In the genomic region with DNA sequence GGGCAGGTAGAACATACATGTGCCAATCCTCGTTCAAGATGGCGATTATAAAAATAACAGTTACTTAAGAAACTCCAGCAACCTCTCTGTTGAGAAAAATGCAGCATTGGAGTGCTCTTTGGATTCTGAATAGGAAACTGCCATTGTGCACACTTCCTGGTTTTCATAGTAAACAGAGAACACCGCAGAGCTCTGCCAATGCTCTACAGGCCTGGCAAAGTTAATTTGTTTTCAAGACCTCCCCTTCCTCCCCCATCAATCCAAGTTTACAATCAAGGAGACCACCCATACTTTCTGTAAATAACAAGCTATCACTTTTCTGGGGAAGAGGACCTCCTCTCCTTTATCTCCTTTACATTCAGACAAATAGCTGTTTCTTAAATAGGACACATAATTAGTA, we compare ENCODE assay signal across 19 mouse cellular contexts.
"Had no signal": no experiment of that assay in that cellular context is flagged by ENCODE, and none has a peak within 500 bp of the region (broad histone marks: within the 10 kb centered on the region; RNA-seq: fewer than 3 reads in every experiment).

No protein-coding gene starts in this region.

- H3K4me1 ChIP-seq: liver, embryonic 13.5 days had no signal

- ATAC-seq: midbrain, embryonic 15.5 days had no signal

- H3K36me3 ChIP-seq: liver, embryonic 13.5 days; midbrain, embryonic 12.5 days; midbrain, embryonic 15.5 days; neural tube, embryonic 12.5 days; neural tube, embryonic 15.5 days had no signal

- DNase-seq: kidney, adult 18-20 months; kidney, adult 9 months; kidney, postnatal 10 days; kidney, postnatal 36 days; layer of hippocampus, postnatal 36 days; liver, embryonic 13.5 days; right cerebral cortex, adult 18-20 months; right cerebral cortex, postnatal 14 days; right cerebral cortex, postnatal 4 days; thymus, adult 2 months; thymus, postnatal 14 days; thymus, postnatal 4 days had no signal

- H3K27ac ChIP-seq: left cerebral cortex, adult 2 months; liver, embryonic 13.5 days; macrophage; midbrain, embryonic 12.5 days; midbrain, embryonic 15.5 days; neural tube, embryonic 12.5 days; stomach, postnatal 0 days had no signal

- H3K27me3 ChIP-seq: liver, embryonic 13.5 days; midbrain, embryonic 12.5 days; midbrain, embryonic 15.5 days; neural tube, embryonic 12.5 days; neural tube, embryonic 15.5 days had no signal

- H3K4me2 ChIP-seq: liver, embryonic 13.5 days; midbrain, embryonic 12.5 days; midbrain, embryonic 15.5 days; neural tube, embryonic 12.5 days; neural tube, embryonic 15.5 days had no signal

- H3K4me3 ChIP-seq: left cerebral cortex, adult 2 months; liver, embryonic 13.5 days; midbrain, embryonic 12.5 days; midbrain, embryonic 15.5 days; neural tube, embryonic 12.5 days; neural tube, embryonic 15.5 days had no signal

- H3K9ac ChIP-seq: liver, embryonic 13.5 days; midbrain, embryonic 12.5 days; midbrain, embryonic 15.5 days; neural tube, embryonic 12.5 days; neural tube, embryonic 15.5 days had no signal

- H3K9me3 ChIP-seq: liver, embryonic 13.5 days; midbrain, embryonic 12.5 days; midbrain, embryonic 15.5 days; neural tube, embryonic 12.5 days; neural tube, embryonic 15.5 days had no signal
